Mouse (Mus musculus): ENCODE results near the gene Olfr1404. TPM values are rescaled to one million over a fixed set of nuclear protein-coding genes. Genes with fewer than 3 reads are reported as not detected.

The Olfr1404 gene
- not detected in 2 replicates for polyA plus RNA-seq (2012; rRNA removed)

GRCm38 (mm10) chr1:173212092-173212491, at the start of gene Olfr1404:
Gene Olfr1404 (plus strand): TSS chr1:173212392.

GRCm38 (mm10) chr1:173190540-173190939, 21.7 kb upstream of the Olfr1404 start, which contains the start of gene Olfr1406:
Gene Olfr1406 (minus strand): TSS chr1:173190640.

GRCm38 (mm10) chr1:173197508-173197907, 14.7 kb upstream of the Olfr1404 start, which contains the start of gene Olfr218:
Gene Olfr218 (plus strand): TSS chr1:173197808.

GRCm38 (mm10) chr1:173227081-173227480, 14.9 kb downstream of the Olfr1404 start, which contains the start of gene Fcer1a:
Gene Fcer1a (minus strand): TSS chr1:173227214.

GRCm38 (mm10) chr1:173265701-173266100, 53.5 kb downstream of the Olfr1404 start, which contains the start of gene Olfr418:
Gene Olfr418 (plus strand): TSS chr1:173266001.

Other genes starting within 250 kb of the Olfr1404 start
- gene Olfr1408, start 75.0 kb upstream of the Olfr1404 start, polyA plus RNA-seq (2012; rRNA removed): not detected in 2 replicates
- not detected in 2 replicates for gene Olfr1406, start 21.8 kb upstream of the Olfr1404 start, polyA plus RNA-seq (2012; rRNA removed)
- not detected in 2 replicates for gene Olfr218, start 14.6 kb upstream of the Olfr1404 start, polyA plus RNA-seq (2012; rRNA removed)
- gene Fcer1a, start 14.8 kb downstream of the Olfr1404 start, polyA plus RNA-seq (2012; rRNA removed): not detected in 2 replicates
- gene Olfr418, start 53.6 kb downstream of the Olfr1404 start, polyA plus RNA-seq (2012; rRNA removed): not detected in 2 replicates
- not detected in 2 replicates for gene Mptx2, start 65.4 kb downstream of the Olfr1404 start, polyA plus RNA-seq (2012; rRNA removed)
- gene Ackr1, start 121.4 kb downstream of the Olfr1404 start, polyA plus RNA-seq (2012; rRNA removed): 79.9 and 83.6 TPM in 2 replicates
- gene Aim2, start 138.5 kb downstream of the Olfr1404 start, polyA plus RNA-seq (2012; rRNA removed): 4.6 and 7.3 TPM in 2 replicates
- 211 and 240 TPM in 2 replicates for gene Cadm3, start 155.3 kb downstream of the Olfr1404 start, polyA plus RNA-seq (2012; rRNA removed)

Measured in central nervous system, embryonic 14 days (tissue).